Mouse (Mus musculus): ENCODE measurements around the gene Gm17657. TPM values are rescaled to one million over a fixed set of nuclear protein-coding genes. Genes with fewer than 3 reads are reported as not detected.
A peak's percentile ranks its signal among the peaks of the same experiment; 100 is the strongest.

Gm17657 gene
- total and polyA plus RNA-seq, 3 experiments = 0.20 to 0.21 TPM; not detected in 1

DNA sequence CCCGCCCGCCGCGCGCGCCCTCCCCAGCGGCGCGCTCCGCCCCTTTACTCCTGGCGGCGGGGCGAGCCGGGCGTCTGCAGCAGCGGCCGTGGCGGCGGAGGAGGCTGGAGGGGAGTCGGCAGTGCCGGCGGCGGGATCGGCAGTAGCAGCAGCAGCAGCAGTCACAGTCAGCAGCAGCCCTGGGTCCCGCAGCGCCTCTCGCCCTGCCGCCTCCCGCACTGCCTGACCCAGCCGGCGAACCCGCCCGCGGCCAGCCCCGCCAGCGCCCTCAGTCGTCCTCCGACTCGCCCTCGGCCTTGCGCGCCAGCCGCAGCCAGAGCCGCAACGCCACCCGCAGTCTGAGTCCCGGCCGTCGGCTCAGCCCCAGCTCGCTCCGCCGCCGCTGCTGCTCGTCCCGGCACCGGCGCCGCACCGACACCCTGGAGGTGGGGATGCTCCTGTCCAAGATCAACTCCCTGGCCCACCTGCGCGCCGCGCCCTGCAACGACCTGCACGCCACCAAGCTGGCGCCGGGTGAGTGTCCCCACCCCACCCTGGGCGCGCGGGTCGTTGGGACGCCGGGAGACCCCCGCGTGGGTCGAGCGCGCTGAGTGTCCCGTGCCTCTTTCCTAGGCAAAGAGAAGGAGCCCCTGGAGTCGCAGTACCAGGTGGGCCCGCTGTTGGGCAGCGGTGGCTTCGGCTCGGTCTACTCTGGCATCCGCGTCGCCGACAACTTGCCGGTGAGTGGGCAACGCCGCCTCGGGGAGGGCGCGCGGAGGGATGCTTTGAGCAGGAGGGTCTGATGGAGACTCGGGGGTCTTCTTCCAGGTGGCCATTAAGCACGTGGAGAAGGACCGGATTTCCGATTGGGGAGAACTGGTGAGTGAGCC lies 58.5 kb downstream of the Gm17657 start, which contains the start of gene Pim1:
Pim1 (plus strand) TSS at position 41 of the 869 bp plus-strand sequence.
- dilution Hi-C loops (cut with MboI; ENCODE audit: extremely low pct_ligation_motif_present, extremely low pct_unique_long_range_greater_than_20kb, low sequenced_read_pairs) (no loop called here), in situ Hi-C loops (cut with MboI; ENCODE audit: low pct_ligation_motif_present, low pct_unique_long_range_greater_than_20kb, low sequenced_read_pairs) (loop anchor here (5.0 kb wide), 1 partner anchor 94 kb away; no protein-coding TSS in a partner anchor)
- Histone ChIP-seq H3K36me3 (replicated peaks in 1 of 2; ENCODE audit: control insufficient read depth in 1 of 2, insufficient read depth in 1 of 2, low read length in 1 of 2) (peaks cover 13 to 37% of the 10 kb centered on the region in 2 experiments), H3K4me2 (ENCODE audit: insufficient read depth, low read depth, poor library complexity, severe bottlenecking) (peak within 1 kb of the TSS; percentile 75), H3K9ac (ENCODE audit: insufficient read depth, low read depth) (peak within 1 kb of the TSS; percentile 90), H3K27ac (ENCODE audit: insufficient read depth, low read depth) (peak within 1 kb of the TSS; percentile 91), H3K79me2 (replicated peaks; ENCODE audit: control insufficient read depth, extremely low read depth, insufficient read depth, poor library complexity, severe bottlenecking) (peaks cover 44% of the 10 kb centered on the region), H3K27me3 (replicated peaks) (no peaks in the 10 kb centered on the region), H3K9me3 (replicated peaks; ENCODE audit: low read length) (no peaks in the 10 kb centered on the region), H3K4me3 (replicated peaks in 1 of 3; ENCODE audit: low read depth in 2 of 3, low read length in 2 of 3, poor library complexity in 1 of 3) (peak within 1 kb of the TSS; percentile 74 to 93 (median 85)), H3K4me1 (ENCODE audit: control insufficient read depth in 1 of 2, insufficient read depth in 2 of 2) (peaks cover 6 to 26% of the 10 kb centered on the region in 2 experiments; a peak in 3 of 4 replicates)
- no peak for TF ChIP-seq RCOR1 (conservative IDR thresholded peaks at IDR 0.05; ENCODE audit: low read depth, low read length)
- TF ChIP-seq RAD21 (IDR thresholded peaks at IDR 0.05; ENCODE audit: low read depth, low read length) = no peak
- TF ChIP-seq TCF12 (IDR thresholded peaks at IDR 0.05; ENCODE audit: low read depth, low read length) = peak; percentile 98
- peak; percentile 98 for TF ChIP-seq ZMIZ1 (IDR thresholded peaks at IDR 0.05; ENCODE audit: low read depth, low read length)
- TF ChIP-seq MXI1 (IDR thresholded peaks at IDR 0.05; ENCODE audit: low read depth, low read length) = peak; percentile 47; the same call in 1 of the 2 replicates
- peak; percentile 84 for TF ChIP-seq TBP (conservative IDR thresholded peaks at IDR 0.05; ENCODE audit: low read depth, low read length)
- no peak for TF ChIP-seq JUN (IDR thresholded peaks at IDR 0.05; ENCODE audit: insufficient read depth, low read depth, low read length)
- 0 out of 2 replicates have a peak, but pooled peaks have one; percentile 20 for TF ChIP-seq MAZ (IDR thresholded peaks at IDR 0.05; ENCODE audit: low read depth, low read length)
- no peak for TF ChIP-seq ELF1 (IDR thresholded peaks at IDR 0.05; ENCODE audit: low read depth, low read length)
- TF ChIP-seq NELFE (IDR thresholded peaks at IDR 0.05; ENCODE audit: low read depth, low read length) = peak; percentile 95
- TF ChIP-seq POLR2A (IDR thresholded peaks at IDR 0.05; ENCODE audit: low read depth, low read length) = peak; percentile 83
- 0 out of 2 replicates have a peak, but pooled peaks have one; percentile 9 for TF ChIP-seq IRF4 (IDR thresholded peaks at IDR 0.05; ENCODE audit: low read depth, low read length)
- TF ChIP-seq ZKSCAN1 (IDR thresholded peaks at IDR 0.05; ENCODE audit: borderline replicate concordance, low read depth, low read length) = no peak
- no peak for TF ChIP-seq CTCF (conservative IDR thresholded peaks at IDR 0.05 in 1 of 2, IDR thresholded peaks at IDR 0.05 in 1 of 2; ENCODE audit: low read depth in 2 of 2, low read length in 2 of 2)
- peak; percentile 94 for TF ChIP-seq UBTF (IDR thresholded peaks at IDR 0.05; ENCODE audit: low read depth, low read length)
- peak; percentile 91; the same call in 1 of the 2 replicates for TF ChIP-seq CHD1 (IDR thresholded peaks at IDR 0.05; ENCODE audit: low read depth, low read length)
- TF ChIP-seq EP300 (IDR thresholded peaks at IDR 0.05; ENCODE audit: low read length) = no peak
- TF ChIP-seq POLR2AphosphoS2 (IDR thresholded peaks at IDR 0.05; ENCODE audit: low read depth, low read length) = peak; percentile 41; the same call in 1 of the 2 replicates
- TF ChIP-seq MEF2A (IDR thresholded peaks at IDR 0.05; ENCODE audit: borderline replicate concordance, low read depth, low read length) = 0 out of 2 replicates have a peak, but pooled peaks have one; percentile 29
- 0 out of 2 replicates have a peak, but pooled peaks have one; percentile 34 for TF ChIP-seq BHLHE40 (IDR thresholded peaks at IDR 0.05; ENCODE audit: low read depth, low read length)
- no peak for TF ChIP-seq USF2 (conservative IDR thresholded peaks at IDR 0.05; ENCODE audit: low read depth, low read length)
- no peak for DNase-seq (ENCODE audit: extremely low read depth)

Measured in CH12.LX (cell line).